Mouse (Mus musculus): ENCODE results near the gene Pank4.

The Pank4 gene

DNA sequence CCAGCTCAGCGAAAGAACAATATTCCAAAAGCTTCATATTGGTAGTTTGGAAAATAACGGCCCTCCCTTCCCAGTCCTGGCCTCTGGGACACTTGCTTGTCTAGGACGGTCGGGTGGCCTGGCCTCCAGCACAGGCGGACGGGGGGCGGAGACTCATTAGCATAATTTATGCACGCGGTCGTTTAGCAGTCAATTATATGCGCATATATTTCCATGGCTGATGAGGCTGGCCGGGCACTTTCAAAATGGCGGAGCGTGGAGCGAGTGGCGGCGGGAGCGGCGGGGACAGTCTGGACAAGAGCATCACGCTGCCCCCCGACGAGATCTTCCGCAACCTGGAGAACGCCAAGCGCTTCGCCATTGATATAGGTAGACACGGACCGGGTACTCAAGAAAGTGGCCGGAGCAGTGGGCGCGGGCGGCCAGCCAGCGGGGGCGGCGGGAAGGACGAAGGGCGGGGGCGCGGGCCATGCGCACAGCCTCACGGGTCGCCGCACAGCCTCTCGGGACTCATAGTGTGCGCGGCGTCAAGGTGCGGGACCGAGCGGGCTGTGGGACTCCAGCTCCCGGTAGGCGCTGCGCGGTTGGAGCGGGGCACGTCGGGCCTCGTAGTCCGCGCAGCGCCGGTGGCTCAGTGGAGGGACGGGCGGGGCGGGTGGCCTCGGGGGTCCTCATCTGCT is at the start of gene Pank4:
TSS of gene Pank4 (plus strand) at position 223 of the 680 bp plus-strand sequence.
- DNase-seq (ENCODE audit: low read depth, low spot score): peak; percentile 84

GRCm38 (mm10) chr4:154914252-154914651 is 49.7 kb upstream of the Pank4 start:
- no peak for DNase-seq (ENCODE audit: low read depth, low spot score)

DNA sequence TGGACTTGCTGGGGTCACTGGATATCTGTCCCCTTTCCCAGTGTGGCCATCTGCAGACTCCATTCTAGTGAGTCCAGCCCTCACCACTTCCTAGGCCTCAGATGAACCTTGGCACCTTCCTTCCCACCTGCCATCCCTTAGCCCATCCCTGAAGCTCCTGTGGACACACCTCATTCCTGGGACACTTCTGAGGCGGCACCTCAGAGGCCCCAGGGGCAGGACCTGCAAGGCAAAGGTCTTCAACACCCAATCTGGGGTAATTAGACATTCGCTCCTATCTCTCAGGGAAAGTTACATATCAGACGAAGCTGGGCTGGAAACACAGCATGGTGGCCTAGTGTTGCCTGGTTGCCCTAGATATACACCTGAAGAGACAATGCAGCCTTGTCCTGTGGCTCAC is 49.2 kb upstream of the Pank4 start:
- no peak for DNase-seq (ENCODE audit: low read depth, low spot score)

- no peak for DNase-seq (ENCODE audit: low read depth, low spot score)
Measured at GRCm38 (mm10) chr4:154915286-154915685, 48.6 kb upstream of the Pank4 start.

- DNase-seq (ENCODE audit: low read depth, low spot score): no peak
Measured at GRCm38 (mm10) chr4:154916662-154917061, 47.3 kb upstream of the Pank4 start.

DNA sequence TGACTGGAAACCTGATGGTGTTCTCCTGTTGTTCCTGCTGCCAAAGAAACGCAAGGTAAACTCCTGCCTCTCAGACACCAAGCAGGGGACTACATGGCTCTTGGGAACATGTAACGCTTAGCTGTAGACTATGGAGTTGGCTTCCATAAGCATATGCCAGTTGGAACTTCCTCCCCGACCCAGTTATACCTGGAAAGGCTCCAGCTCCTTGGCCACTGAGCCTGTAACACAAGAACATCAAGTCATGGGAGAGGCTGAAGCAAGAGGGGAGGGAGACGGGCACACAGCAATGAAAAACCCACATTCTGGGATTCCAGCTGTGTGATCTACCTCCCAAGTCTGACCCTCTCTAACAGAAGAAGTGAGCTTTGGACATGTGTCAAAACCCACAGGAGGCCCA is 41.6 kb upstream of the Pank4 start:
- no peak for DNase-seq (ENCODE audit: low read depth, low spot score)

DNA sequence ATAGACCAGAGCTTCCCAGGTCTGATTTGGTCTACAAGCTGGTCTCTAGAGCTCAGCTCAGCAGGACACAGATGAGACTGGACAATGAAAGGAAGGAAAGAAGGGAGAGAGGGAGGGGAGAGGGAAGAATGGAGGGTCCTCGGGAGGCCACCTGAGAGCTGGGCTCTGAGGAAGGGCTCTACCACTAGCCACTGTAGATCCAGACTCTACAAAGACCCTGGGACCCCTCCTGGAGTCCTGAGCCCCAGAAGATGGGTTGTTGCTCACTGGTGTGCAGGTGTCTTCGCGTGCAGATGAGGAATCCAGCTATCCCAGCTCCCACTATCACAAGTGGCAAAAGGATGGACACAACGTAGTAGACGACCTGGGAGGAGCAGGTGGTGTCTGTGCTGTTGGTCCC is 41.0 kb upstream of the Pank4 start:
- DNase-seq (ENCODE audit: low read depth, low spot score): no peak

DNA sequence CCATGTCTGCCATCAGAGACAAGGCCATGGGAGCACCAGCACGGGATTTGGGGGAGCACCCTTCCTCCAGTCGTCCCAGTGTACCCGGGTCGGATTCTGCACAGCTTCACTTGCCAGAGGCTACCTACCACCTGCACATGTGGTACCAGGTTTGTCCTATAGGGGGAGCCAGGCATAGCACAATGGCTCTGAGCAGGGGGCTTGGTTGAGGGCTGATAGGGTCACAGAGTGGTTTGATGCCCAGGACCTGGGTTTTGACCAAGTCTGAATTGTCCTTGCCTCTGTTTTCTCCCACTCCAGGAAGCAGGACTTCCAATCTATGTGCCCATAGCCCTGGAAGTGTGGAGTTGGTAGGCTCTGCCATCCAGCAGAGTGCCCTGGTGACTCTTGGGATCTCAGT is 38.5 kb upstream of the Pank4 start:
- DNase-seq (ENCODE audit: low read depth, low spot score): no peak

- DNase-seq (ENCODE audit: low read depth, low spot score): no peak
Measured at GRCm38 (mm10) chr4:154926969-154927898, 36.7 kb upstream of the Pank4 start.

DNA sequence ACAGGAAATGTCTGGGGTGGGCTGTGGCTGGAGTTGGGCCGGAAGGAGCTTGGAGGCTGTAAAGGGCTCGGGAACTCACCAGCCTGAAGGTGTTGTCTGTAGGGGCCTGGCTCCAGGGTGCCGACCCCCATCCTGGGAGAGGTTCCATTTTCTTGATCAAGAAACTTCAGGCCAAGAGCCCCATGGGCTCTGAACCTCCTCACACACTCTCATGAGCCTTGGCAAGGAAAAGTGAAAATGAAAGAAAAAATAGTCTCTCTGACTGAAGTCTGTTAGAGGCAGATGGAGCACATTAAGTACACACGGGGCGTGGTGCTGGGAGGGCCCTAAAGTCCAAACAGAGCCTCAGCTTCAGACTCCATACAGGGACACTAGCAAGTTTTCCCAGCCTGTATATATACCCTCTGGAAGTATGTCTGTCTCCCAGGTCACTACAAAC is 36.0 kb upstream of the Pank4 start:
- no peak for DNase-seq (ENCODE audit: low read depth, low spot score)

- no peak for DNase-seq (ENCODE audit: low read depth, low spot score)
Measured at GRCm38 (mm10) chr4:154928395-154929087, 35.4 kb upstream of the Pank4 start, which contains the start of gene Tnfrsf14. TSS of gene Tnfrsf14 (minus strand) at chr4:154928563.

DNA sequence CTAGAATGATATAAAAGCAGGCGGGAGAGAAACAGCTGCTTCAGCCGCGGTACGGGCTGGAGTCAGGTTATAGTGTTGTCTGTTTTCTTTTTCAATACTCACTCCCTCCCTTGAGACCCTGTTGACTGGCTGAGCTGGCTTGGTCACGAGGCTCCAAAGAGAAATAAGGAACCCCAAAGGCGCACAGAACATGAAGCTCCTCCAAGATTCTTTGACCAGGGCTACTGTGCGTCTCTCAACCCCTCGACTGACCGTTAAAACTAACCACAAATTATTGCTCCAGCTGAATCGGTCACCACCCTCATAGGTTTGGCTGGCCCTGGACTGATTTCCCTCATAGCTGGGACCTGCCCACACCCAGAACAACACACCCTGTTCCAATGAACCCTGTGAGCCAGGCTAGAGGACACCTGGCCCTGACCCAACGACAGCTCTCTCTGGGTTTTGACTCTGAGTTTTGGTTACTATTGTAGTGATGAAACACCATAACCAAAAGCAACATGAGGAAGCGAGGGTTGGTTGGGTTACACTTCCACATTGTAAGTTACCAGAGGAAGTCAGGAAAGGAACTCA is 34.7 kb upstream of the Pank4 start:
- no peak for DNase-seq (ENCODE audit: low read depth, low spot score)

GRCm38 (mm10) chr4:154933306-154933907 is 30.5 kb upstream of the Pank4 start:
- no peak for DNase-seq (ENCODE audit: low read depth, low spot score)

DNA sequence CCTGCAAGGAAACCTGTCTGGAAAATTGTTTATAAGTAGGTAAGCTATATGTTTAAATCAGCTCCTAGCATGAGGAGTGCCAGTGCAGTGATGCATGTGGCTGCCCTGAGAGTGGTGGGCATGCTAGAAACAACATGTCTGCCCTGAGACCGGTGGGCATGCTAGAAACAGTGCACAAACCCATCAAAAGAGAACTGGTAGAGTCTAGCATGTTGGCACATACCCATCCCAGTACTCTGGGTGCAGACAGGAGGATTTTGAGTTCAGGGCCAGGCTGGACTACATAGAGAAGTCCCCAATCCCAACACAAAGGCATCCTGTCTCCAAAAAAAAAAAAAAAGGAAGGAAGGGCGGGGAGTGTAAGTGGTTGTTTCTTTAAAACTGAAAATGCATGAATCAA is 29.1 kb upstream of the Pank4 start:
- DNase-seq (ENCODE audit: low read depth, low spot score): no peak

DNA sequence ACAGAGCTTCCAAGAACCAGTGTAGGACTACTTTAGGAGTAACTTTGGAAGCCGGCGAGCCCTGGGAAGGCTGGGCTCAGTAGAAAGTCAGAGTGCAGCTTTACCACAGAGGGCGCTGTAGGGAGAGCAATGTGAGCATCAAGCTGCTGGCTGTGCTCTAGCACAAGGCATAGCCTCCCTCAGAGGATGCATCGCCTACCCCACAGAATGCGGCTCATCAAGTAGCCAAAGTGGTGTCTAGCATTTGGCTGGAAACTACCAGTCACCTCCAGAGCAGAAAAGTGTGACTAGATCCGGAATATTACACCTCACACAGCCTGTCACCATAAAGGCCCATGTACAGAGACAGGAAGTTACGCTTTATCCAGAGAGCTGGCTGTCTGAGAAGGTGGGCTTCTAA is 28.1 kb upstream of the Pank4 start:
- no peak for DNase-seq (ENCODE audit: low read depth, low spot score)

GRCm38 (mm10) chr4:154936542-154937255 is 27.2 kb upstream of the Pank4 start:
- no peak for DNase-seq (ENCODE audit: low read depth, low spot score)

DNA sequence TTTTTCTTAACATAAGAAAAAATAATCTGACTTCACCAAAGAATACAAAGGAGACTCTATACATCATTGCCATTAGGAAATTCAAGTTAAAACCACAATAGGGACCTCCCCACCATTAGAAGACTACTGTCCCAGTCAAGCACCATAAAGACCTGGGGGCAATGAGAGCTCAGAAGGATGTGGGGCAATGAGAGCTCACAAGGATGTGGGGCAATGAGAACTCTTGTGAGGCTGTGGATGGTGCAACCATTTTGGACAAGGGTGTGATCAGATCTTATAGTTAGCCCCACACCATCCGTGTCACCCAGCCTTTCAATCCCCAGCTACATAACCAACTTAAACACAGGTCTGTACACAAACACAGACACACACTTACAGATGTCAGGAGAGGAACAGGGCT is 26.2 kb upstream of the Pank4 start:
- no peak for DNase-seq (ENCODE audit: low read depth, low spot score)

GRCm38 (mm10) chr4:154940156-154940555 is 23.8 kb upstream of the Pank4 start:
- no peak for DNase-seq (ENCODE audit: low read depth, low spot score)

- DNase-seq (ENCODE audit: low read depth, low spot score): no peak
Measured at GRCm38 (mm10) chr4:154941831-154942230, 22.1 kb upstream of the Pank4 start.

DNA sequence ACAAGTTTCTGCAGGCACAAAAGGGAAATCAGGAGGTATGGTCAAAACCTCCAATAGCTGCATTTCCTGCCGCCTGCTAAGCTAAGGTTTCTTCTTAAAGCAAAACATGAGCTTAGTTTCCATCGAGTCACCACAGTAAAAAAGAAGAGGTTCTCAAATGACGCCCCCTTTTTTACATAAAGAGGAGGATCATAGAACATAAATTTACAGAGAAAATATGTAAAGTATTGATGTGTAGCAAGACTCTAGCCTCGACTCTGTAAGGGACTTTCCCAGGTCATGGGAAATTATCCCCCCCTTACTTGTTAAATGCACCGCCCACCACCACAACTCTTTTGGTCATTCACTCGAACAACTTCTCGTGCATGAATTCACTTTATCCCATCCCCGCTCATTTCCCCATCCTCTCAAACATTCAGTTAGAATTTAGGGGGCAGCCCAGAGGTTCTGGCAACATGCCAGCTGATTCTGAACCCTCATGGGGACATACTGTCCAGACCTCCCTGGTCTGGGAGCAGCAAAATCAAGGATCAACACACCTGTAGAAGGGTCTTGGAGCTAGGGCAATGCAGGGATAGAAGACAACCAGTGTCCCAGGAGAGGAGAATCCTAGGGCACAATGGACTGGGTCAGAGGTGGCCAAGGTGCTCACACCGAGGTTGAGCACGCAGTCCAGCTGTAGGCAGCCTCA is 21.1 kb upstream of the Pank4 start:
- no peak for DNase-seq (ENCODE audit: low read depth, low spot score)
